Mouse (Mus musculus): ENCODE measurements around the gene Olfr943.

Gene Olfr943

GRCm38 (mm10) chr9:39166004-39166403 is at the start of gene Olfr943:
TSS of gene Olfr943 (plus strand) at chr9:39166304.
- no peak for DNase-seq (ENCODE audit: low read depth in 1 of 2, low spot score in 2 of 2)

GRCm38 (mm10) chr9:39127326-39127725 is 38.8 kb upstream of the Olfr943 start:
- DNase-seq (ENCODE audit: low read depth in 1 of 2, low spot score in 2 of 2), result no peak

- DNase-seq (ENCODE audit: low read depth in 1 of 2, low spot score in 2 of 2), result no peak
Measured at GRCm38 (mm10) chr9:39127831-39128230, 38.3 kb upstream of the Olfr943 start, which contains the start of gene Olfr27. TSS of gene Olfr27 (plus strand) at chr9:39128131.

GRCm38 (mm10) chr9:39152401-39152800 is 13.7 kb upstream of the Olfr943 start:
- no peak for DNase-seq (ENCODE audit: low read depth in 1 of 2, low spot score in 2 of 2)

- DNase-seq (ENCODE audit: low read depth in 1 of 2, low spot score in 2 of 2), result no peak
Measured at GRCm38 (mm10) chr9:39201620-39202019, 35.5 kb downstream of the Olfr943 start, which contains the start of gene Olfr944. TSS of gene Olfr944 (plus strand) at chr9:39201920.

Data from monocyte, adult 2 months (primary cell).